Mouse (Mus musculus): ENCODE measurements around the gene Ndufa11.

DNA sequence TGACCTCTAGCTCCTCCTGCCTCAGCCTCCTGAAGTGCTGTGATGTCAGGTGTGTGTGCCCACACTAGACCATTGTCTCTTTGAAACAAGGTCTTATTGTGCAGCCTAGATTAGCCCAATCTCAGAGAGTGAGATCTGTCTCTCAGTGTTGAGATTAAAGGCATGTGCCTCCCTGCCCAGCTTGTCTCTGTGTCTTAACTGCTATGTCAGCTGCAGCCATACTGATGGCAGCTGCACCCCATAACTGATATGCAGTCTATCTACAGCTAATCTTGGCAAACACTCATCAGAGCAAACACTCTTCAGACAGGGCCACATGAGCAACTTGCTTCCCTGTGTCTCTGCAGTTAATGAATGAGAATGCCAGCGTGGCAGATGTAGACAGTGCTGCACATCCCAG lies 11.1 kb upstream of the Ndufa11 start:
- TF ChIP-seq GATA1 (IDR thresholded peaks at IDR 0.05; ENCODE audit: low read length): no peak
- no peak for TF ChIP-seq TAL1 (IDR thresholded peaks at IDR 0.05; ENCODE audit: low read length)

Data from erythroblast, embryonic 14.5 days (primary cell).